Mouse (Mus musculus): ENCODE data around the gene Zfand6.

Gene Zfand6

GRCm38 (mm10) chr7:84594087-84594916 is 95.5 kb downstream of the Zfand6 start:
- DNase-seq (ENCODE audit: low spot score) = peak; percentile 8

GRCm38 (mm10) chr7:84591347-84591746 is 98.4 kb downstream of the Zfand6 start:
- DNase-seq (ENCODE audit: low spot score) = no peak

GRCm38 (mm10) chr7:84590622-84591021 is 99.1 kb downstream of the Zfand6 start:
- no peak for DNase-seq (ENCODE audit: low spot score)

GRCm38 (mm10) chr7:84587101-84587783 is 102.5 kb downstream of the Zfand6 start:
- no peak for DNase-seq (ENCODE audit: low spot score)

- DNase-seq (ENCODE audit: low spot score) = no peak
These were observed 103.2 kb downstream of the Zfand6 start for GRCm38 (mm10) chr7:84586360-84587100.

- DNase-seq (ENCODE audit: low spot score) = no peak
These were observed 104.7 kb downstream of the Zfand6 start for GRCm38 (mm10) chr7:84585086-84585485.

- no peak for DNase-seq (ENCODE audit: low spot score)
These were observed 110.0 kb downstream of the Zfand6 start for GRCm38 (mm10) chr7:84579769-84580168.

GRCm38 (mm10) chr7:84578841-84579240 is 110.9 kb downstream of the Zfand6 start:
- DNase-seq (ENCODE audit: low spot score) = no peak

GRCm38 (mm10) chr7:84577034-84577433 is 112.7 kb downstream of the Zfand6 start:
- no peak for DNase-seq (ENCODE audit: low spot score)

- DNase-seq (ENCODE audit: low spot score) = no peak
These were observed 123.6 kb downstream of the Zfand6 start for GRCm38 (mm10) chr7:84566200-84566599.

GRCm38 (mm10) chr7:84564236-84564635 is 125.5 kb downstream of the Zfand6 start:
- DNase-seq (ENCODE audit: low spot score) = no peak

Measured in ovary, postnatal 14 days (tissue).